Mouse (Mus musculus) heart, adult 2 months (tissue): ENCODE data around the gene Csmd2.

ENCODE experiments used
- CTCF ChIP-seq: fragments of 200-600 bp; IDR thresholded peaks from 2 replicates; pipeline ENCODE4 v1.8.1; 2022; ENCODE audit warnings: antibody characterized with exemption, mild to moderate bottlenecking, moderate library complexity
- EP300 ChIP-seq: fragments of 200-500 bp; IDR thresholded peaks from 2 replicates; pipeline ENCODE4 v1.6.1; 2011; ENCODE audit warnings: low read depth, low read length, control low read depth; ENCODE audit not compliant: insufficient read depth
- POLR2A ChIP-seq: fragments of 200-500 bp; IDR thresholded peaks from 2 replicates; pipeline ENCODE4 v1.6.1; 2011; ENCODE audit warnings: mild to moderate bottlenecking, low read depth, low read length, control low read depth; ENCODE audit not compliant: insufficient read depth

DNA sequence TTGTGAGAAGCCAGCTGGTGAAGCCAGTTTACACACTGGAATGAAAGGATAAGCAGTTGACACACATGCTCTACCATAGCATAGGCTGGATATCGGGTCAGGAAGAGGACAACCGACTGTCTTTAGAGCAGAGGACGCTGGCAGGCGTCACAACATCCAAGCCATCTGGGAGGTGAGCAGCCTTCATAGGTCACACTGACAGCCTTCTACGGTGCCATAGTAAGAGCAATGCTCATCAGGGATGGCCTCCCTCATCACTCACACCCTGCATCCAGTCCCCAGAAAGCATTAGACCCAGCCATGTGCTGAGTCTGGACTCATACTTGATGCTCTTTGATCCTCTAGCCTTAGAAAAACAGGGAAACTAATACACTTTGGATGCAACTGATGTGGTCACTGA, 276.8 kb downstream of the Csmd2 start:
- TF ChIP-seq EP300, result no peak
- TF ChIP-seq POLR2A, result no peak
- TF ChIP-seq CTCF, result no peak
